Mouse (Mus musculus): ENCODE data around the gene Vmn2r19.
"Not testable (repeated sequence)": the region's sequence is repeated elsewhere in the genome, so short reads cannot be mapped to it uniquely, and the experiment has no call there.

Vmn2r19 gene

DNA sequence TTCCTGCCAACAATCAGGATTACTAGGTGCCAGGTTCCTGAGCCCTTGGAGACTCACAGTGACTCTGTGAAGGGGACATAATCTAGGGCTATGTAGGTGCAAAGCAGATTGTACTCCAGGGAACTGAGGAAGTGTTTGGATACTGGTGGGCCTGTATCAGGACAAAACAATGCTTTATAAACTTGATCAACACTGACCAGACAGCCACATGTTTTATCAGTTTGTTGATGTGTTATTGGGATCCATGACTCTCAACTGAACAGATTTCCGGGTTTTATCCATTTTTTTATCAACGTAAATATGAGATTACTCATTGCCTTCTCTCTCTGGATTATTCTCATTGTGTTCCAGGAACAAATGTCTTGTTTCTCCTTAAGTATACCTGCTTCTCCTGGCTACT, at the start of gene Vmn2r19:
Gene Vmn2r19, plus strand, starts transcription at position 301 of the 400 bp plus-strand sequence.
- no peak for DNase-seq (ENCODE audit: low read depth, low spot score)

DNA sequence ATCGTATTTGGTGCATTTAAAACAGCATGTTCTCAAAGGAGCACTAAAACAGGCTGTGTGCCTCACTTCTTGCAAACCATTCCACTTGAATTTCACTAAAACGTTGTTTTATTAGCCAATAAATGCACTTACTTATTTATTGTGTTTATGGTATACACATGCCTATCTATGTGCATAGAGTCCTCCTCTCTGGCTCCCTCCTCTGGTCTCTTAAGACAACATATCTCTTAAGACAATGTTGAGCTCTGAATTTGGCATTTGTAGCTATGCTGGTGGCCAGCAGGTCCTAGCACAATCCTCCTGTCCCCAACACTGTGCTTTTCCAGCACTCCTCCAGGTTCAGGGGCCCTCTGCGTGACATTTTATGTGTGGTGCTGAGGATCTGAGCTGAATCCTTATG, 49.2 kb upstream of the Vmn2r19 start:
- DNase-seq (ENCODE audit: low read depth, low spot score), result no peak

DNA sequence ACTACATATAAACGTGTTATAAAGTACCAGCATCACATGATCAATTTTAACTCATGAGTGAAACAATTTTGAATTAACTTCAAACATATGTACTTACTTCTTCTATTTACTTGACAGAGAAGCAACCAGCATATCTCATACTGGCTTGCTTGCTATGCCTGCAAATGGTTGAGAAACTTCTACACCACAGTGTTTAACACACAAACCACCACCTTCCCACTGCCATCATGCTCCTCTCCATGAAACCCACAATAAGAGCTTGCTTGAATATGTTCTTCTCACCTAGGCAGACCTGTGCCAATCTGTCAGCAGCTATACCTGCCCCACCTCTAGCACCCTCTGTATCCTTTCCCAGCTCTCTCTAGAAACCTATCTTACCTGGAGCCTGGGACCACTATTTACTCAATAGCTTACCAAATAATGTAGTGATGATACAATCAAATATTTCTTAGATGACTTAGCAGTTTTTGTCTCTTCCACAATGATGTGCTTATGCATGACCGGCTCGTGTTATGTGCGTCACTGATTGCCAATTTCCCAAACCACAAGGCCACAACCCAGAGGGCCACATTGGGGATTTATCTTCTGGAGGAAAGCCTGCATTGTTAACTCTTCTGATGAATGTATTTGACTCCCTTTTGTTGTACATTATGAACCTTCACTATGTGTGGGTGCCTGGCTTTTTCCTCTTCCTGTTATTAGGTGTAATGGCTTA, 48.1 kb upstream of the Vmn2r19 start:
- DNase-seq (ENCODE audit: low read depth, low spot score), result no peak

DNA sequence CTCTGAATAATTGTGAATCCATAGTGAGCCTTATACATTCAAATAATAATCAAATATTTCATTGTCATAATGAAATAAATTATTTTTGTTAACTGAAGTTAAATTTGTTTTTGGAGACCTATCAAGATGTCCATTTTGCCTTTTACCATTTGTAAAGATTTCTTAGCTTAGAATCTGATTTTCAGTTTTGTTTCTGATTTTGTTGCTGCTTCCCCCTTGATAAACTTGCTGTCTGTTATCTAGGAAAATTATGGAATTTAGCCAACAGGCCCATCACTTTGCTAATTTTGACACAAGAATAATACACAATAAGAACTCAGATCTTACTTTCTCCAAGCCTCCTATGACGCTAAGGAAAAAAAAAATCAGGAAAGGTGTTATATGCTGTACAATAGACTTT, 47.3 kb upstream of the Vmn2r19 start:
- DNase-seq (ENCODE audit: low read depth, low spot score), result no peak

DNA sequence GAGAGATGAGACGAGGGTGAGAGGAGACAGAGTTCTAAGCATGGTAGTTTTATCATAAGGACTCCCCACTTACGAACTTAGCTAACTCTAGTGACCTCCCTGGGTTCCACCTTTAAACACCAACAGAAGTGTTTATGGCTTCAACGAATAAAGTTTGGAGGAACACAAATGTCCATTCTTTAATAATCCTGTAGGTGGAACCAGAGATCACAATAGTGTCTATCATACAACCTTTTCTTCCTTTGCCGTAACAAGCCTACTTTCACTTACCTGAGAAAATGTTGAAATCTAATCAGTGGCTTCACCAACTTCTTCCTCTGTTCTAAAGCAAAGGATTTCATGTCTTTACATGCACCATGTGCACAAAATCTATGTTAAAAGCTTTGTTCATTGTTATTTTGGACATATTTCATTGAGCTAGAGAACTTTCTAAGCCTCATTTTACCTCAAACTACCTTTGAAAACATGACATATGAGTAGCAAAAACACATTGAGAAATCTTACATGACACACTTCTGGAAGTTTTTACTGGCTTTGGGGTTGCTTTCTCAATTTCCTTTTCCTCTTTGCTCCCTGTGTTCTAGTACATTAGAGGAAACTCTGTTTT, 46.5 kb upstream of the Vmn2r19 start, which contains the start of gene Clec4d:
Gene Clec4d, plus strand, starts transcription at position 557 of the 607 bp plus-strand sequence.
- no peak for DNase-seq (ENCODE audit: low read depth, low spot score)

DNA sequence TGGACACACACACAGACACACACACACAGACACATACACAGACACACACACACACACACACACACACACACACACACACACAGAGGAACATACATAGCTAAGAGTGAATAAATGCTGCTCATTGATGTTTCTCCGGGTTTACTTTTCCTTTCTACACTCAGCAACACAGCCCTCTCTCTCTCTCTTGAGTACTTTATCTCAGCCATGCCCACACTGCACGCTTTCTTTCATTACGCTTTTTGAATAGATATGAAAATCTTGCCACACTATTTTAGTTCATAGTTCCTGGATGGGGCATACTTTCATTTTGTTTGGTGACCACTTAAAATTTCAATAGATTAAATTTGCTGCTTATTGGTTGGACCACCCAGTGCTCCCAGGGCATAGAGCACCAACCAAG, 43.9 kb upstream of the Vmn2r19 start:
- DNase-seq (ENCODE audit: low read depth, low spot score), result no peak

DNA sequence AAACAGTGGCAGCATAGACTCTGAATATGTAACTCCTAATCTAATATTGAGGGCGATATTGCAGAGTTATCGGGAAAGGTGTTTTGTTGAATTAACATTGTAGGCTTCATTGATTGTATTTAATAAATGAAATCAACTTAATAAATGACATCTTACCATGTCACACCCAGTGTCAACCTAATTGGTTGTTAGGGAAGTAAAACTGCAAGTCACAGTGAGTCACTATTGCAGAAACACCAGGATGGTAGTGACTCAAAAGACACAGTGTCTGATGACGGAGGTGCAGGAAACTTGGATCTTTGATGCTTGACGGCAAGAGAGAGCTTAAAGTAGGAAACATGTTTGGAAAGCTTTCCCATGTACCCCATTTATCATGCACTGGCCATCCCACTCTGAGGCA, 42.3 kb upstream of the Vmn2r19 start:
- no peak for DNase-seq (ENCODE audit: low read depth, low spot score)

DNA sequence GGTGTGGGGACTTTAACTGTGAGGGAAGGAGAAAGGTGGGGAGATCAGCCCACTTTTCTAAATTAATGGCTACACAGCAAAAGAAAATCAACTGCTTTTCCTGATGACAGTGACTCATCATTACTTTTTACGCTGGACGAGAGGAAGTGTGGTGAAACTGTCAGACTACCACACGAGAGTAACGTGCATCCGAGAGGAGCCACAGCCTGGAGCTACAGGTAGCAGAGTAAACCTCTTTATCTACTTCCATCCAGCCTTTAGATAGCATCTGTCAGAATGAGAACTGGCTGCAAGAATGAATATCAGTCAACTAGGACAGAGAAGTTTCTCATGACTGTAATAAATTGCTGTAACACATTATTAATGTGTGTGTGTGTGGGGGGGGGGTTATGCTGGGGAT, 41.2 kb upstream of the Vmn2r19 start:
- DNase-seq (ENCODE audit: low read depth, low spot score), result no peak

DNA sequence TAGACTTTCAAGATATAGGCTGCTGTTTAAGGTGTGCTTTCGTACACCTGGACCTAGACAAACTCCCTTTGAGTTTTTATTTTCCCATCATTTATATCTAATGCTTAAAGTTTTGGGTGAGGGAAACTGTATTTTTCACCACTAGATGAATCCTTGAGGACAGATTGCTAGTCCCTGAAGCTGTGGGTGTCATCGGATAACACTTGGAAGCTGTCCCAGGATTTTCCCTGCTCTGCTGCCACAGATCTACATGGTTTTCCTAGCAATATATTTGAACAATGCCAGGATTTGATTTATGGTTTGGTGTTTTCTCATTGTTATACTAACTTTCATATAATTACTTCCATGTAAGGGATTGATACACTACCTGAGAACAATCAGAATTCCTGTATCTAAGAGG, 28.7 kb upstream of the Vmn2r19 start:
- peak; percentile 50 for DNase-seq (ENCODE audit: low read depth, low spot score)

DNA sequence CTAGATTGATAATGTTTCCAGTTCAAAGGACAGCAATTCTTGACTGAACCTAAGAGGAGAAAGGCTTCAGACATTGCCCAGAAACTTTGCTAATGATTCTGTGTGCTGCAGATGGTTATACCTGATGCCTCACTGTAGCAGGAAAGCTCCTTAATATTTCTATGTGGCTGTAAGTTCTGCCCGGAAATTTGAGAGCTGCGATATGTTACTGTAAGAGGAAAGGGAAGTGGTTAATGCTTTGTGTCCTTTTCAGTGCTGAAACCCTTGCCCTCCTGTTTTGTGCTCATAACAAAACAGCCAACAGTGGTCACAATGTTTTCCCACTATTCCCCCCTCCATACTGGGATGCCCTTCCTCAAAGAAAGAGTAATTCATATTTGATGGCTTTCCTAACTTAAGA, 21.8 kb upstream of the Vmn2r19 start:
- DNase-seq (ENCODE audit: low read depth, low spot score), result no peak

DNA sequence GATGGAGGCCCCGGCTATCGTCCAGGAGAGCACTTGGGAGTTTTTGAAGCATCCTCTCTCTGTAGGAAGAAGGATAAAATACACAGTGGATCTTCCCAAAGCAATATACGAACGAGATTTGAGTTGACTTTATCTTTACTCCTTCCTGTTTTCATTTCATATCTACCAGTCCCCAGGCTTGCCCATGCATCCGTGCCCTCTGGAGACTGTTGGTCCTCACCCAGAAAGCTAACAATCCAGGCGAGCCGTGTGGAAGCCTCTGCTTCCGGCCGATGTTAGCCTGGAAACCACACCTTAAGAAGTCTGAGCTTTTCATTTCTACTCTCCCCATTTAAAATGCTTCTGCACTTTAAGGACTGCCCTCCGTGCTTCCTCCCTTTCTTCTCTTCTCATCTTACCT, 19.2 kb upstream of the Vmn2r19 start:
- no peak for DNase-seq (ENCODE audit: low read depth, low spot score)

DNA sequence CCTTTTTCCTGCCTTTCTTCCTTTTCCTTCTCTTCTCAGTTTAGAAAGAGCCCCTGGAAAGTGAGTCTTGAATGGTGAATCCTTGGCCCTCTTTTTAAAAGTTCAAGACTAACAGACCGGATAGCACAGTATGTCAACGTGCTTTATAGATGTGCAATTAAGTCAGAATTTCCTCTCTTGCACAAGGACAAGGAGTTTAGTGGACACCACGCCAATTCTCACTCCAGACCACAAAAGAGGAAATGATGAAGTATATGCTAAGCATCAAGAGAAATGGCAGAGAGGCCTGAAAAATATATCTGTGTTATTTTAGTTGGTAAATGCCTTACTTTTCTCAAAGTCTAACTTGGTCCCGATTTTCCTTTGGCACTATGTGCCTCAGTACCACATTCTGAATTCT, 18.4 kb upstream of the Vmn2r19 start, which contains the start of gene Clec4e:
Gene Clec4e, minus strand, starts transcription at position 118 of the 400 bp plus-strand sequence.
- DNase-seq (ENCODE audit: low read depth, low spot score), result no peak

DNA sequence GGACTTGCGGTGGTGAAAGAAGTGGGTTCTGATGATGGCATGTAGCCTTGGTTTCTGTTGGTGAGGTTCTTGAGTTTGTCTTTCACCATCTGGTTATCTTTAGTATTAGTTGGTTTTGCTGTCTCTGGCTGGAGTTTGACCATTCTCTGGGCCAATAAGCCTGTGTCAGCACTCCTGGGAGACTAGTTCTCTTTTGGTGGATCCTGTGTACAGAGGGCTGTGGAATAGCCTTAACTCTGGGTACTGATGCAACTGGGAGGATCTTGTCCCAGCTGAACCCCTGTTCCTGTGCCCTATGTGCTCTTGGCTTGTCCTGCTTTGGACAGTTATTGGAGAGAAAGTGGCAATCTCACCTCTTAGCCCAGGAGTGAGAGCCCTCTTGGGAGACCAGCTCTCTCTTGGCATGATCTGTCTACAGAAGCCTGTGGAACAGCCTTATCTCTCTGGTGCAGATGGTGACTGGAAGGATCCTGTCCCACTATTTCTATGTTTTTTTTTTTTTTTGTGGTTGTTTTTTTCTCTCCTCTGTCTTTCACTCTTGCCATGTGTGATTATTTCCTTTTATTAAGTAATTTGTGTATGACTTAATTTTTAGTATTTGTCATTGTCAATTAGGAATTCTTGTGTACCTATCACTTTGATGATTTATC, 15.3 kb upstream of the Vmn2r19 start:
- DNase-seq (ENCODE audit: low read depth, low spot score), result no peak

DNA sequence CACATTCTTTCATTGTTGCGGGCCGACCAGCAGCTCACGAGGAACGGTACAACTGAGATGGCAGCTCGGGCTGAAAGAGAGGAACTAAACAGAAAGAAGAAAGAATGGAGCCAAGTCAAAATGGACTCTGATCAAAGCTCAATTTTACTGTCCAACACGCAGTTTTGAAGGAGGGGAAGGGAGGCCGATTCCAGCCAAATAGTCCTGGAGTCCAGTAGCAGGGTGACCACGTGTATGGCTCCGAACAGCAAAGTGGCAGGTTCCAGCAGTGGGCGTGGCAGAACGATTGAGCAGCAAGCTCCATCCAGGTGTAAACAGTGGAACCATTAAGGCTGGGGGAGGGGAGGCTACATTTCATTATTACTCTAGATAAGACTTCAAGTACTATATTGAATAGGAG, 14.6 kb upstream of the Vmn2r19 start:
- not testable (repeated sequence) for DNase-seq (ENCODE audit: low read depth, low spot score)

DNA sequence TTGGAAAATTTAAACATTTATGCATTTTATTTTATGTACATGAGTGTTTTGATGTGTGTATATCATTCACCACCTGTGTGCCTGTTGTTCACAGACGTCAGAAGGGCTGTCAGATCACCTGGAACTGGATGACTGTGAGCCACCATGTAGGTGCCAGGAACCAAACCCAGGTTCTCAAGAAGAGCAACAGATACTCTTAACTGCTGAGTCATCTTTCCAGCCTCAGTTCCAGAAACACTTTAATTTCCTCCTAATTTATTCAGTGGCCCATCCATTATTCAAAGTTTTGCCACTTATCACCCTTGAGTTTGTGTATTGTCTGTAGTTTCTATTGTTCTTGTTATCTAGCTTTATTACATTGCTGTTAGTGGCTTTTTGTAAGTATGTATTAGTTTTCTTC, 11.4 kb upstream of the Vmn2r19 start:
- no peak for DNase-seq (ENCODE audit: low read depth, low spot score)

DNA sequence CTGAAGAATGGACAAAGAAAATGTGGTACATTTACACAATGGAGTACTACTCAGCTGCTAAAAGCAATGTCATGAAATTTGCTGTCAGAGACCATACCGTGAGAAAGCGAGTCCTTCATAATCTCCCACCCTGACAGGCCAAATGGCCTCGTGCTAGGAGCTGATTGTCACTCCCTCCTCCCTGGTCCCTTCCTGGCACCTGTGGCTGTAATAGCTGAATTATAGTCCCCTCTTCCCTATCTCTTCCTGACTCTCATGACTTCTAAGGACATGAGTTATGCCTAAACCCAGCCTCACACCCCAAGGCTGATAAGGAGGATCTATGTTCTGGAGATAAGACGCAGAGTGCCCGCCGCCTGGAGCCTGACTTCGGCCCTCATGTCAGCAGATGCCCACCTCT, 1.8 kb upstream of the Vmn2r19 start:
- DNase-seq (ENCODE audit: low read depth, low spot score), result not testable (repeated sequence)

DNA sequence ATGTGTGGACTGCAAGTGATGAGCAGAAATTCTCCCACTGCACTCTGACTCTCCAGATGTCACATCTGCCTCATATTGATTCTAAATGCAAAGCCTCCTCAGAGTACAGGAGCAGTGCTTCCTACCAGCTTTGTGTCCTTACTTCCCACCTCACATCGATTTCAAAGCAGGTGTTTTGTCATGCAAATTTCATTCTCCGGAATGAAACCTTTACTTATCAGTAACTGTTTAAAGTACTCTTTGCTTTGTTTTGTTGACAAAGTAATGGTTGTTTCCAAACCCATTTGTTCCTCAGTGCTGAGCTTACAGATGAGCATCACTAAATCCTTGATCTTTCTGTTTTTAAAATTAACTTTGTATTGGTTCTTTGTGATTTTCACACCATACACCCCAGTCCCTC, 24.4 kb downstream of the Vmn2r19 start:
- no peak for DNase-seq (ENCODE audit: low read depth, low spot score)

DNA sequence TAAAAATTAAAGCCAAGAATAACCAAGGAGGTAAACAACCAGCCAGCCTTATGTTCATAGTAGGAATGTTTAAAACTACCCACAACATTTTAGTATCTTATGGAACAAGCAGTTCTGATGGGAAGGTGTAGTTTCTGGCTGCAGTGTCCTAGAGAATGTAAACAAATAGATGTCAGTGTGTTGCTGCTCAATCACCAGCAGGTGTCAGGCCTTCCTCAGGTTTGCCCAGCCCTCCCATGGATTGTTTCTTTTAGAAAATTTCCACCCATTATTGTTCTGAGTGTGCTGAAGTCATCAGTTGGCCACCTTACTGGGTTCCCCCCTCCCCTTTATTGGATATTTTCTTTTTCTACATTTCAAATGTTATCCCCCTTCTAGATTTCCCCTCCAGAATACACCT, 32.0 kb downstream of the Vmn2r19 start:
- DNase-seq (ENCODE audit: low read depth, low spot score), result peak; percentile 0

DNA sequence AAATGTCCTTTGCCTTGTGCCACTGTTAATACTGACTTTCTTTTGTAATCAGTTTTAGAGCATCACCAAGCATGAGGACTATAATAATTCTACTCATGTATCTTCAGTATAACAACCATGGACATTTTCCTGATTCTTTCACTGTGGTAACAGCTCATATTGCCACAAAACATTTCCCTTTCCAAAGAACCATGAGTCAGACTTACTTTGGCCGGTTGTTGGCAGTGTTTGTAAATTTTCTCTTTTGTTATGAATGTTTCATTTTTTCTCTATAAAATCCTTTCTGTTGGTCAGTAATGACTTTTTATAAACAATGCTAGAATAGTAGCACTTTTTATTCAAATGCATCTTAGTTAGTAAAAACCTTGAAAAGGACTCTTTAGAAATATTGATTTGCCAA, 38.0 kb downstream of the Vmn2r19 start:
- no peak for DNase-seq (ENCODE audit: low read depth, low spot score)
